Mouse (Mus musculus) liver, adult 2 months (tissue): ENCODE data around the gene Ntn5. TPM values are rescaled to one million over a fixed set of nuclear protein-coding genes. Genes with fewer than 3 reads are reported as not detected.

Source experiments
- DNase-seq: peaks from one replicate; pipeline ENCODE4 v3.0.0-alpha.2; 2011; ENCODE audit warnings: low read depth, low spot score; ENCODE audit errors: extremely low read depth
- H3K27ac ChIP-seq: fragments of 200-500 bp; replicated peaks from 2 replicates; pipeline ENCODE4 v1.5.1; 2012; ENCODE audit warnings: low read depth, mild to moderate bottlenecking, control low read depth, inconsistent platforms, low read length; ENCODE audit not compliant: insufficient read depth
- H3K27me3 ChIP-seq: fragments of 200-500 bp; 2 replicates; pipeline ENCODE4 v1.6.1; 2012; ENCODE audit warnings: mild to moderate bottlenecking, moderate library complexity, low read length, inconsistent platforms; ENCODE audit not compliant: control insufficient read depth, insufficient read depth
- H3K36me3 ChIP-seq: fragments of 200-500 bp; 2 replicates; pipeline ENCODE4 v1.6.1; 2012; ENCODE audit warnings: low read length, inconsistent platforms; ENCODE audit not compliant: control insufficient read depth, insufficient read depth
- H3K4me1 ChIP-seq: fragments of 200-500 bp; 2 replicates; pipeline ENCODE4 v1.6.1; 2011; ENCODE audit warnings: low read length; ENCODE audit not compliant: control insufficient read depth, insufficient read depth
- H3K4me3 ChIP-seq: fragments of 200-500 bp; 2 replicates; pipeline ENCODE4 v1.5.1; 2011; ENCODE audit warnings: low read depth, mild to moderate bottlenecking, control low read depth, low read length, moderate library complexity; ENCODE audit not compliant: insufficient read depth
- H3K79me2 ChIP-seq: fragments of 200-500 bp; 2 replicates; pipeline ENCODE4 v1.6.1; 2012; ENCODE audit warnings: inconsistent platforms, mild to moderate bottlenecking, low read length, moderate library complexity; ENCODE audit not compliant: control insufficient read depth, insufficient read depth
- H3K9ac ChIP-seq: fragments of 200-500 bp; 2 replicates; pipeline ENCODE4 v1.6.1; 2012; ENCODE audit warnings: low read depth, mild to moderate bottlenecking, control low read depth, inconsistent platforms, low read length
- CTCF ChIP-seq: fragments of 200-500 bp; IDR thresholded peaks from 2 replicates; pipeline ENCODE4 v1.5.1; 2011; ENCODE audit warnings: low read depth, low read length, control low read depth
- POLR2A ChIP-seq: fragments of 200-500 bp; IDR thresholded peaks from 2 replicates; pipeline ENCODE4 v1.6.1; 2011; ENCODE audit warnings: low read length, control low read depth; ENCODE audit not compliant: insufficient read depth; ENCODE audit errors: extremely low read depth
- WGBS: fragments of 180-500 bp; shearing (Covaris S2); methylation state at CpG from one replicate; pipeline ENCODE4 v1.1.7; 2018; 5-methylcytosine and 5-hydroxymethylcytosine counted together
- polyA plus RNA-seq: library from polyadenylated mRNA; depleted of rRNA; stranded (reverse); fragments of >200 nt; gene quantifications from 2 replicates; pipeline ENCODE4 v1.2.3, GENCODE M21; 2012
- total RNA-seq: library from RNA; depleted of rRNA; stranded (reverse); fragments of >200 nt; gene quantifications from 2 replicates; pipeline ENCODE4 v1.2.3, GENCODE M21; 2014

Gene Ntn5
- total and polyA plus RNA-seq, 2 experiments: not detected

GRCm38 (mm10) chr7:45705873-45706281 is 22.1 kb downstream of the Ntn5 start:
- H3K27me3 ChIP-seq: no peaks in the 10 kb centered on the region
- peak overlapping the region; percentile 96 for H3K27ac ChIP-seq
- H3K36me3 ChIP-seq: peaks cover 11% of the 10 kb centered on the region
- WGBS: 0% methylated on average over 7 of the region's 7 CpGs
- peak; percentile 71 for DNase-seq
- TF ChIP-seq POLR2A (peak; percentile 37; the same call in 1 of the 2 replicates), CTCF (no peak)
- peak overlapping the region; percentile 98 for H3K9ac ChIP-seq
- peaks cover 18% of the 10 kb centered on the region for H3K4me1 ChIP-seq
- peak overlapping the region; percentile 81 for H3K4me3 ChIP-seq
- H3K79me2 ChIP-seq: no peaks in the 10 kb centered on the region; the same call in 1 of the 2 replicates

GRCm38 (mm10) chr7:45706721-45707241 is 23.0 kb downstream of the Ntn5 start:
- peak overlapping the region; percentile 98 for H3K9ac ChIP-seq
- H3K36me3 ChIP-seq: peaks cover 11% of the 10 kb centered on the region
- 1% methylated on average over 45 of the region's 45 CpGs for WGBS
- peaks cover 22% of the 10 kb centered on the region for H3K4me1 ChIP-seq
- H3K4me3 ChIP-seq: peak overlapping the region; percentile 81
- H3K27me3 ChIP-seq: no peaks in the 10 kb centered on the region
- peak; percentile 55 for DNase-seq
- no peaks in the 10 kb centered on the region; the same call in 1 of the 2 replicates for H3K79me2 ChIP-seq
- TF ChIP-seq POLR2A (peak; percentile 87), CTCF (no peak)
- H3K27ac ChIP-seq: peak overlapping the region; percentile 99

GRCm38 (mm10) chr7:45707375-45707967 is 23.6 kb downstream of the Ntn5 start:
- under 1% methylated on average over 27 of the region's 27 CpGs for WGBS
- TF ChIP-seq POLR2A (peak; percentile 64), CTCF (no peak)
- Histone ChIP-seq H3K27me3 (no peaks in the 10 kb centered on the region), H3K9ac (peak overlapping the region; percentile 73), H3K4me1 (peaks cover 27% of the 10 kb centered on the region), H3K27ac (peak overlapping the region; percentile 99), H3K36me3 (peaks cover 11% of the 10 kb centered on the region), H3K4me3 (peak overlapping the region; percentile 81), H3K79me2 (no peaks in the 10 kb centered on the region; the same call in 1 of the 2 replicates)
- peak; percentile 91 for DNase-seq

GRCm38 (mm10) chr7:45708221-45708761 is 24.5 kb downstream of the Ntn5 start:
- peak overlapping the region; percentile 31 for H3K4me3 ChIP-seq
- no peaks in the 10 kb centered on the region for H3K27me3 ChIP-seq
- no peaks in the 10 kb centered on the region; the same call in 1 of the 2 replicates for H3K79me2 ChIP-seq
- H3K9ac ChIP-seq: peak overlapping the region; percentile 41
- H3K4me1 ChIP-seq: peaks cover 35% of the 10 kb centered on the region
- H3K27ac ChIP-seq: peak overlapping the region; percentile 78
- TF ChIP-seq POLR2A (peak; percentile 24; the same call in 1 of the 2 replicates), CTCF (no peak)
- 7% methylated on average over 13 of the region's 13 CpGs for WGBS
- DNase-seq: peak; percentile 94
- H3K36me3 ChIP-seq: peaks cover 11% of the 10 kb centered on the region

- H3K27ac ChIP-seq: peak overlapping the region; percentile 78
- no peak overlapping the region for H3K9ac ChIP-seq
- WGBS: 40% methylated on average over 6 of the region's 6 CpGs
- peaks cover 32% of the 10 kb centered on the region for H3K4me1 ChIP-seq
- H3K79me2 ChIP-seq: no peaks in the 10 kb centered on the region; the same call in 1 of the 2 replicates
- H3K4me3 ChIP-seq: no peak overlapping the region
- H3K27me3 ChIP-seq: no peaks in the 10 kb centered on the region
- H3K36me3 ChIP-seq: peaks cover 11% of the 10 kb centered on the region
- TF ChIP-seq CTCF: no peak
- no peak for TF ChIP-seq POLR2A
- DNase-seq: peak; percentile 59
Observed at GRCm38 (mm10) chr7:45709036-45709435, 25.2 kb downstream of the Ntn5 start.
